Mouse (Mus musculus) small intestine, adult 2 months (tissue): ENCODE data around the gene Prrg4.

ENCODE experiments used
- CTCF ChIP-seq: fragments of 200-500 bp; IDR thresholded peaks from 2 replicates; pipeline ENCODE4 v1.5.1; 2012; ENCODE audit warnings: low read depth, mild to moderate bottlenecking, control low read depth, inconsistent platforms, low read length, moderate library complexity, mixed read lengths; ENCODE audit not compliant: insufficient replicate concordance, insufficient read length; ENCODE audit errors: extremely low read depth
- POLR2A ChIP-seq: fragments of 200-500 bp; IDR thresholded peaks from 2 replicates; pipeline ENCODE4 v1.6.1; 2012; ENCODE audit warnings: low read depth, mild to moderate bottlenecking, control low read depth, inconsistent platforms, low read length, moderate library complexity

DNA sequence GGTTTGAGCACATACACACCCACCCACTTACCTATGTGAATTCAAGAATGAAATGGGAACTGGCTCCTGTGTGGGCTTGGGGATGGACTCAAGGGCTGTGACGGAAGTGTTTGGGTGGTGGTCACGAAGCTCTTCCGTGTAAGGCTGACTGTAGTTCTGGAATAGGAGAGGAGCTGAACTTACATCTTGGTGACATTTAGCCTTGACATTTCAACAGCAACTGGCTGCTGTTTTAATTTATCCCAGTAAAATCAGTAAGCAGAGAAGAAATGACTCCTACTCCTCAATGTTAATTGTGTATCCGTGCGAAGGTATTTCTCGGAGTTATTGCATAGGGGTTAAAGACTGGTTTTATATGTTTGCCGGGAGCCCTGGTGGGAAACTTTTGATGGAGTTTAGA is 2.9 kb upstream of the Prrg4 start:
- TF ChIP-seq CTCF (no peak), POLR2A (no peak)
